Mouse (Mus musculus) cerebellum, postnatal 25 days (tissue): ENCODE results near the gene Fam219a.

Experiments
- DNase-seq, 2 experiments: peaks; one replicate each; pipeline ENCODE4 v3.0.0; 2021; ENCODE audit warnings: mixed read lengths in 2 of 2

Fam219a gene

GRCm38 (mm10) chr4:41504325-41504724 lies 65.0 kb downstream of the Fam219a start:
- DNase-seq: no peak

- peak; percentile 95 to 99 for DNase-seq
Observed at GRCm38 (mm10) chr4:41502986-41503412, 66.3 kb downstream of the Fam219a start, which contains the start of gene AI464131. TSS of gene AI464131 (minus strand) at chr4:41503076.

- no peak for DNase-seq
Observed at GRCm38 (mm10) chr4:41502171-41502940, 67.0 kb downstream of the Fam219a start.

DNA sequence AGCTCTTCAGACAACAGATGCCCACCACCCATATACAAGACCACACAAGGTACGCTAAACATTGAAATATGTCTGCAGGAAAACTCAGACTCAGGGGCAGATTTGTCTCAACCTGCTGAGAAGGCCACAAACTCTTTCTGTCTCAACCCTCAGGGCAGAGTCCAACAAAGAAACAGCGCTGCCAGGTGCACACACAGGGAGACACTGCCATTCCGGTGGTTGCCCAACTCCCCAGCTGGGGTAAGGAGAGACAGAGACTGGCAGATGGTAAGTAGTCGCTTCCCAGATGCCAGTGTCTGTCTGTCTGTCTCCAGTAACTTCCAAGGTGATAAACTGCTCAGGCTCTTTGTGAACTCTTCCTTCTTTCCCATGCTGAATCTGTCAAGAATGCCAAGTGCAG lies 68.6 kb downstream of the Fam219a start:
- no peak for DNase-seq

DNA sequence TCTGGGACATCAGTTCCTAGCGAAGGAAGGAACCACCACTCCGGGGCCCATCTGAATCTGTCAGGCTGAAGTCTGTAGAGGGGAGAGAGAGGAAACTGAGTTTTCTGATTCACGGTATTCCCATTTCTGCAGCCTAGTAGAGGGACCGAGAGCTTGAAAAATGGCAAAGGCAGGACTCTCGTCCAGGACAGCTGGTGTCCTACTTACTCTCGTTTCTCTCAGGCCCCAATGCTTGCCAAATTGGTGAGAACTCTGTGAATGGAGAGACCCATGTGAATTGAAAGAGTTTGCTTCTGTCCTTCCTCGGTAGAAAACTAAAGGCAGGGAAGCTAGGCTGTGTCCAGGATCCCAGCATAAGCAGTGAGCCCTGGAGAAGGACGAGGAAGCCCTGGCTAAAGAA lies 69.7 kb downstream of the Fam219a start:
- DNase-seq: no peak

DNA sequence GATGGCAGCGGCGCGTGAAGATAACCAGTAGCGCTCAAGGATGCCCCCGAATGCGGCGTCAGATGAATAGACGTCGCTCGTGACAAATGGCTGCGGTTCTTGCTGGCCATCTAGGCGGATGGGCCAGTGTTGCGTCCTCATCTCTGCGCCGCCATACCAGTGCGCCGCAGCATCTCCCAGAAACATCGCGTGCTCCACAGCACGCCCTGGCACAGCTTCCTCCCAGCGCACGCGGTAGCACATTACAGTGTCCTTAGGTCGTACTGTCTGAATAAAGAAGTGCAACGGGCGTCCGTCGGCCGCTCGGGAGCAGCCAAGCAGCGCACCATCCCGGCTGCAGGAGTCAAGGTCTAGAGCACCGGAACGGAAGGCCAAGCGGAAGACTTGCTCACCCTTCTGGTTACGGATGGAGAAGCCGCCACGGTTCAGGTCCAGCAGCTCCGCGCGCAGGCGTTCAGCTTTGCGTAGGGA lies 70.4 kb downstream of the Fam219a start:
- DNase-seq: peak; percentile 39 to 56

- peak in 1 of 2 experiments; percentile 20 for DNase-seq
Observed at GRCm38 (mm10) chr4:41497995-41498845, 71.1 kb downstream of the Fam219a start.

- DNase-seq: peak in 1 of 2 experiments; percentile 30
Observed at GRCm38 (mm10) chr4:41497579-41497978, 71.8 kb downstream of the Fam219a start.

DNA sequence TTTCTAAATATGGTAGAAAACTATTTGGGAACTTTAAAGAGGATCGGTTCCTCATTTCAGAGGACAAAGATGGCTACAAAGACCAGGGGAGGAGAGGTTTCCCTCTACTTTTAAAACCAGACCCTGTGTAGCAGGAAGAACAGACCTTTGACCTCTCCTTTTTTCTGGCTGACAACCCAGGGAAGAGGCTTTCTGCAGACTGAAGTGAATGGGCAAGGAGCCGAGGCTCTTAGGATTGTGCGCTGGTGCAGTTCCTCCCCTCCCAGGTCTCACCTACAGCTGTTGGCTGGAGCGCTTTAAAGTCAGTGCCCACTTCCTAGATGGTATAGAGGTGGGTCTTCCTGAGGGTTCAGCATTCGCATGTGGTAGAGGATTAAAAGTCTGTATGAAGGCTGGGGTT lies 72.3 kb downstream of the Fam219a start:
- DNase-seq: no peak

GRCm38 (mm10) chr4:41495850-41496249 lies 73.5 kb downstream of the Fam219a start:
- no peak for DNase-seq

DNA sequence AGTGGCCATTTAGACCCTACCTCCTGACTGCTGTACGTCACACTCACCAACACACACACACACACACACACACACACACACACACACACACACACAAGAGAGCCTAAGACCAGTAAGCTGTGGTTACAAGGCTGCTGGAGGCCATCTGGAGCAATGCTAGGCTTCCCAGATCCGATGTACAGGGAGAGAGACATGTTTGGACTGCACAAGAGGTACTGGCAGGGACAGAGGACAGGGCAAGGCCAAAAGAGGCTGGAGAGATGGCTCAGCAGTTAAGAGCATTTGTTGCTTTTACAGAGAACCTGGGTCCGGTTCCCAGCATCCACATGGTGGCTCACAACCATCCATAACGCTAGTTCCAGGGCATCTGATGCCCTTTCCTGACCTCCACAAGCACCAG lies 74.3 kb downstream of the Fam219a start:
- DNase-seq: no peak

DNA sequence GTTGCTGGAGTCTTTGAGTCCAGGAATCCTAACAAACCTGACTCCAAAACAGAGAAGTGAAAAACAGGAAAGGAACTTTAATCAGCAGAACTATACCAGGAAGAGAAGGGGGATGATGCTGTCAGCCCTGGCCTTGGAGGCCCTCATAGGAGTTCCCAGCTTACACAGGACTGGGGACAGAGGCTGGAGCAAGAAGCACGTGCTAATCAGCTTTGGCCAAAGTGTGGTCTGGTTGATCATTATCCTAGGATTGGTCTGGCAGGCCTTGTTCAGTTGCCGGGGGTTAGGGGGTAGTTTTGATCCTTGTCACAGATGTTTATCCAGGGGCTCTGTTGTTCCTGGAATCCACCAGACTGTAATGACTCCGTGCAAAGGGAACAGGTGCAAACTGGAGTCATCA lies 75.0 kb downstream of the Fam219a start:
- no peak for DNase-seq

GRCm38 (mm10) chr4:41493464-41494116 lies 75.7 kb downstream of the Fam219a start:
- no peak for DNase-seq

- DNase-seq: peak; percentile 53 to 61
Observed at GRCm38 (mm10) chr4:41492951-41493350, 76.4 kb downstream of the Fam219a start.

GRCm38 (mm10) chr4:41481601-41482017 lies 87.7 kb downstream of the Fam219a start:
- DNase-seq: no peak

DNA sequence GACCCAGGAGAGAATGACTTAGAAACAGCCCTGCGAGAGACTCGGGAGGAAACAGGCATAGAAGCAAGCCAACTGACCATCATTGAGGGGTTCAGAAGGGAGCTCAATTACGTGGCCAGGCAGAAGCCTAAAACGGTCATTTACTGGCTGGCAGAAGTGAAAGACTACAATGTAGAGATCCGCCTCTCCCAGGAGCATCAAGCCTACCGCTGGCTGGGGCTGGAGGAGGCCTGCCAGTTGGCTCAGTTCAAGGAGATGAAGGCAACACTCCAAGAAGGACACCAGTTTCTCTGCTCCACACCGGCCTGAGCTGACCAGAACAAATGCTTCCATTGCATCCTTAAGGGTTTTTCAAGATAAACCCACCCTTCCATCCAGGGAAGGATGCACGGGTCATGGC lies 89.1 kb downstream of the Fam219a start:
- DNase-seq: peak; percentile 44 to 48

DNA sequence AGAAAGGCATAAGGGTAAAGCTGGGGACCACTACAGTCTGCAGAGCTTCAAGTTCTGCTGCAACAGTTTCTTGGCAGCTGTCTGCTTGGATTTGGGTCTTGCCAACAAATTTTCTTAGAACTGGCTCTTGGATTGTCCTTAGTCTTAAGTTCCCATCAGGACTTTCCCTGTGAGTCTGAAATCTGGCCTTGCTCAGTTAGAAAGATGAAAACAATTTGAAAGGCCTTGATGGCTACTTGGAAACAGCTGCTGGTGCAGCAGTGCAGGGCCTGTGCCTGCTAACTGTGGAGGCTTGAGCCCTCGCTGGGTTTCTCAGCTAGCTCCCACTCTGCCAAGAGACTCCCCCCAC lies 89.9 kb downstream of the Fam219a start:
- no peak for DNase-seq

GRCm38 (mm10) chr4:41478751-41479455 lies 90.4 kb downstream of the Fam219a start:
- no peak for DNase-seq

DNA sequence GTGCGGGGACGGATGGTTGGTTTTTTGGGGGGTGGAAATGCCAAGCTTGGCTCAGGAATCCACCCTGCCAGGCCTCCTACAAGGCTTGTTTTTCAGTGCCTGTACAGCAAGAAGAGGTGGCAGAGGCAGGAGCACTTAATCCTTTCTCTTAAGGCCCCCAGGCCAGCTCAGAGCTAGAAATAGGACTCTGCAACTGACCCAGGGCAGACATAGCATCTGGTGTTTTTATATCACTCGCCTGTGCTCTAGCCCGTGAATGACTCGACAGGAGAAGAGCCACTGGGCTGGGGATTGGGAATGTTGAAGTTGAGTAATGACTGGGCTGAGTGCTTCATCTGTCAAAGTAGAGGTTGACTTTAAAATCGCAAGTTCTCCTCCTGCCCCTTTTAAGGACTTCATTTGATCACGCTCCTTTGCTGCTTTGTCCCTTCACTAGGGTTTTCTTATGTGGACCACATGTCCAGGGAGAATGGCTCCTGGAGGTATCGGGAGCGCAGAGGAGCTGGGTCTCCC lies 91.6 kb downstream of the Fam219a start:
- DNase-seq: no peak

DNA sequence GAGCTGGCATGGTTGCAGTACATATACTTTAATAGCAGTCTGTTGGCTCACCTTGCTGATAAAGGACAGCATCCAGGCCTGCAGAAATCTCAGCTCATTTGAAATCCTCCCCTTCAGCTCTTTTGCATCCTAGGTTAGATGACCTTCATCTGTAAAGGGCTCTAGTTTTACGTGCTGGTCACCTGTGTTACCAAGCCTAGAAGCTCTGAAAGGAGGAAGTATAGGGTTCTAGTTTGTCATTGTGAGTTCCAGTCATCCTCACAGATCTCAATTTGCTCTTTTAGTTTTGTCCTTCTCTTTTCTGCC lies 98.0 kb downstream of the Fam219a start:
- no peak for DNase-seq

DNA sequence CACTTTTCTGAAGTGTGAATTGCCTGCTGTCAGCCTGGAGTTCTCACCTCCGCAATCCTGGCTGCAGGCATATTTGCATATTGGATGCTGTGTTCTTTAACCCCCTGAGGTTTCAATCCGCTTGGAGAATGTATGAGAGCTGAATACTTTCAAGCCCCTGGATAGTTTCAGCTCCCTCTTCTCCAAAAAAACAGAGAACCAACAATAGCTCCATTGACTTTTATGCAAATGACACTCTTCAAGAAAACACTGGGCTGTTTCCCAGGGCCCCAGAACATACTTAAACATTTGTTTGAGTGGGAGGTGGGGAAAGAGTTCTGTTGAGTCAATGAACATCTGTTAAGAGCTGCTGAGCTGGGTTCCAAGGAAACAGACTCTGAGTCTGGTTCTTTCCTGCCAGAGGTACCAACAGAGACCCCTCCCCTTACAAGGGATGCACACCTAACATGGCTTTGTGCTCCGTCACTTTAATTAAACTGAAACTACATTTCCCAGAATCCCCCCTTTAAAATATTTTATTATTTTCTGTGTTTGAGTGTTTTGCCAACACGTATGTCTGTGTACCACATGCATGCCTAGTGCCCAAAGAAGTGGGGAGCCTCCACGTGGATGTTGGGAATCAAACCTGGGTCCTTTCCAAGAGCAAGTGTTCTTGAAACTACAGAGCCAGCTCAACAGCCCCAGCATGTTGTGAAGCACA lies 98.5 kb downstream of the Fam219a start:
- DNase-seq: peak in 1 of 2 experiments; percentile 28
